In the genomic region with DNA sequence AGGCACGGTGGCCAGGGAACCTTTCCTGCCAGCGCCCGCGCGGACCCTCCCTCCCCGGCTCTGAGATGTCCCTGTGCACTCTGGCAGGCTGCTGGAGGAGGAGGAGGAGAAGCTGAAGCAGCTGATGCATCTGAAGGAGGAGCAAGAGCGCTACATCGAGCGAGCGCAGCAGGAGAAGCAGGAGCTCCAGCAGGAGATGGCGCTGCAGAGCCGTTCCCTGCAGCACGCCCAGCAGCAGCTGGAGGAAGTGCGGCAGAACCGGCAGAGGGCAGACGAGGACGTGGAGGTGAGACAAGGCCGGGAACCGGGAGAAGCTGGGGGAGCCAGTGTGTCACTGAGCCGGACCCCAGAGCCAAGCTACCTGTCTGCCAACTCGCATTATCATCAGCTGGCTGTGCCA, we compare ENCODE assay signal across 8 mouse cellular contexts. TPM values are rescaled to one million over a fixed set of nuclear protein-coding genes. Genes with fewer than 3 reads are reported as not detected.
DNase-seq lines count a peak whose midpoint lies in the region; ATAC-seq lines count a peak whose summit lies in the region.

No protein-coding gene starts in this region.

- H3K4me1 ChIP-seq in hindbrain, embryonic 14.5 days (replicated peaks; ENCODE audit: control insufficient read depth, insufficient read depth, low read length) = 0 out of 2 replicates have a peak, but pooled peaks cover 4% of the 10 kb centered on the region

- peak; percentile 79 for DNase-seq in Muller cell, postnatal 12 days (ENCODE audit: inconsistent ontology term)
- peak; percentile 93 to 97 for DNase-seq in cerebellum, postnatal 14 days
- peak; percentile 84 to 90 for DNase-seq in frontal cortex, postnatal 25 days (ENCODE audit: low spot score in 2 of 2)
- DNase-seq in hindbrain, embryonic 14.5 days (ENCODE audit: low spot score) = peak; percentile 83
- peak; percentile 79 to 92 for DNase-seq in layer of hippocampus, postnatal 25 days (ENCODE audit: extremely low spot score in 1 of 2, low spot score in 1 of 2)
- peak; percentile 95 for DNase-seq in lung, postnatal 14 days
- DNase-seq in retina, embryonic 14.5 days (ENCODE audit: low spot score) = peak; percentile 95
- DNase-seq in thymus, postnatal 36 days = peak; percentile 94

- no peaks in the 10 kb centered on the region for H3K27me3 ChIP-seq in hindbrain, embryonic 14.5 days (ENCODE audit: control insufficient read depth, insufficient read depth, low read length)

- H3K36me3 ChIP-seq in hindbrain, embryonic 14.5 days (replicated peaks; ENCODE audit: control insufficient read depth, insufficient read depth) = no peaks in the 10 kb centered on the region

- H3K4me3 ChIP-seq in hindbrain, embryonic 14.5 days (replicated peaks; ENCODE audit: low read length) = peak overlapping the region; percentile 17

- peak overlapping the region; percentile 45 for H3K9ac ChIP-seq in hindbrain, embryonic 14.5 days

- H3K4me2 ChIP-seq in hindbrain, embryonic 14.5 days (replicated peaks) = peak overlapping the region; percentile 51

- no peaks in the 10 kb centered on the region for H3K9me3 ChIP-seq in hindbrain, embryonic 14.5 days (ENCODE audit: control insufficient read depth, low read length)

- 0% methylated on average over 21 of the region's 21 CpGs for WGBS in hindbrain, embryonic 14.5 days

- H3K27ac ChIP-seq in hindbrain, embryonic 14.5 days = 0 out of 2 replicates have a peak overlapping the region, but pooled peaks have one; percentile 21

- ATAC-seq in hindbrain, embryonic 14.5 days (ENCODE audit: low FRiP score) = peak; percentile 60

RNA-seq across cellular contexts. Expression of a gene that starts 6.5 kb away (rescaled TPM):
- 1.6 and 1.8 TPM in 2 replicates for polyA plus RNA-seq in hindbrain, embryonic 14.5 days (2014; fragmentation: Nextera tagmentation; extraction: Ambion mirVana)
- 10 to 100 TPM; 19.9 to 22.9 TPM for total RNA-seq in layer of hippocampus, postnatal 25 days (2021)

RNA-seq across cellular contexts. Expression of a gene that starts 18.4 kb away (rescaled TPM):
- 4.3 and 6.5 TPM in 2 replicates for polyA plus RNA-seq in hindbrain, embryonic 14.5 days (2014; fragmentation: Nextera tagmentation; extraction: Ambion mirVana)
- 1 to 10 TPM; 2.5 to 3.2 TPM for total RNA-seq in layer of hippocampus, postnatal 25 days (2021)

RNA-seq across cellular contexts. Expression of a gene that starts 49.1 kb away (rescaled TPM):
- polyA plus RNA-seq in hindbrain, embryonic 14.5 days (2014; fragmentation: Nextera tagmentation; extraction: Ambion mirVana) = 40.9 and 41.3 TPM in 2 replicates
- 100 to 1,000 TPM in 1 of 2 experiments, 10 to 100 TPM in 1; 95.9 to 109 TPM for total RNA-seq in layer of hippocampus, postnatal 25 days (2021)

Comparison
In these comparisons a context has a peak if more than half of its experiments do, and no peak if none do; other contexts are left out.
1. Peak in every context shown above with its lines: DNase-seq, ATAC-seq, H3K4me3 ChIP-seq and H3K27ac ChIP-seq.